Mouse (Mus musculus): ENCODE results near the gene Arg2.

Arg2 gene

GRCm38 (mm10) chr12:79130299-79131177 is at the start of gene Arg2:
Arg2 (plus strand) TSS chr12:79130777.
- peak; percentile 85 for DNase-seq

- DNase-seq: peak; percentile 93
These were observed 41.3 kb upstream of the Arg2 start, which contains the start of gene Pigh for GRCm38 (mm10) chr12:79089182-79089812. Pigh (minus strand) TSS chr12:79089651.

- DNase-seq: peak; percentile 66
These were observed 38.0 kb upstream of the Arg2 start for GRCm38 (mm10) chr12:79092569-79092968.

GRCm38 (mm10) chr12:79097106-79097752 is 33.3 kb upstream of the Arg2 start:
- peak; percentile 57 for DNase-seq

- DNase-seq: peak; percentile 14
These were observed 26.8 kb upstream of the Arg2 start for GRCm38 (mm10) chr12:79103773-79104172.

- no peak for DNase-seq
These were observed 26.0 kb upstream of the Arg2 start for GRCm38 (mm10) chr12:79104544-79104943.

GRCm38 (mm10) chr12:79105312-79105711 is 25.3 kb upstream of the Arg2 start:
- peak; percentile 14 for DNase-seq

- no peak for DNase-seq
These were observed 11.6 kb upstream of the Arg2 start for GRCm38 (mm10) chr12:79118991-79119390.

- DNase-seq: no peak
These were observed 7.8 kb upstream of the Arg2 start for GRCm38 (mm10) chr12:79122820-79123219.

- no peak for DNase-seq
These were observed 650 bp downstream of the Arg2 start for GRCm38 (mm10) chr12:79131178-79131675.

- no peak for DNase-seq
These were observed 1.3 kb downstream of the Arg2 start for GRCm38 (mm10) chr12:79131706-79132460.

- no peak for DNase-seq
These were observed 4.1 kb downstream of the Arg2 start for GRCm38 (mm10) chr12:79134676-79135075.

GRCm38 (mm10) chr12:79135105-79135504 is 4.5 kb downstream of the Arg2 start:
- no peak for DNase-seq

- no peak for DNase-seq
These were observed 6.4 kb downstream of the Arg2 start for GRCm38 (mm10) chr12:79136949-79137348.

GRCm38 (mm10) chr12:79138999-79139398 is 8.4 kb downstream of the Arg2 start:
- no peak for DNase-seq

- DNase-seq: no peak
These were observed 8.8 kb downstream of the Arg2 start for GRCm38 (mm10) chr12:79139417-79139816.

- DNase-seq: no peak
These were observed 10.2 kb downstream of the Arg2 start for GRCm38 (mm10) chr12:79140811-79141210.

- DNase-seq: no peak
These were observed 10.8 kb downstream of the Arg2 start for GRCm38 (mm10) chr12:79141384-79141783.

- DNase-seq: no peak
These were observed 19.1 kb downstream of the Arg2 start for GRCm38 (mm10) chr12:79149653-79150052.

- DNase-seq: no peak
These were observed 32.3 kb downstream of the Arg2 start for GRCm38 (mm10) chr12:79162876-79163275.

- DNase-seq: no peak
These were observed 38.6 kb downstream of the Arg2 start for GRCm38 (mm10) chr12:79169173-79169572.

- DNase-seq: no peak
These were observed 39.8 kb downstream of the Arg2 start for GRCm38 (mm10) chr12:79170421-79170820.
